Mouse (Mus musculus) stomach, postnatal 0 days (tissue): ENCODE measurements around the gene Mtfp1.

Source experiments
- CTCF ChIP-seq: IDR thresholded peaks from 2 replicates; pipeline ENCODE4 v1.5.1; 2016; ENCODE audit warnings: antibody characterized with exemption, low read depth, mild to moderate bottlenecking, moderate library complexity
- EP300 ChIP-seq: optimal IDR thresholded peaks from 2 replicates; pipeline ENCODE3; 2016; ENCODE audit warnings: antibody characterized with exemption

- no peak for TF ChIP-seq CTCF
- TF ChIP-seq EP300: no peak
Measured at GRCm38 (mm10) chr11:4108691-4109090, 13.4 kb upstream of the Mtfp1 start.
